Mouse (Mus musculus) regulatory T cell (primary cell): Measurements from ENCODE around the gene Nmd3.

Experiments
- in situ Hi-C: fragments of 300-600 bp; cut with MboI, MseI; formaldehyde crosslinking; loops from one replicate; pipeline ENCODE4 v1.15.1; 2025; ENCODE audit warnings: high pct_unique_total_duplicates

The Nmd3 gene

DNA sequence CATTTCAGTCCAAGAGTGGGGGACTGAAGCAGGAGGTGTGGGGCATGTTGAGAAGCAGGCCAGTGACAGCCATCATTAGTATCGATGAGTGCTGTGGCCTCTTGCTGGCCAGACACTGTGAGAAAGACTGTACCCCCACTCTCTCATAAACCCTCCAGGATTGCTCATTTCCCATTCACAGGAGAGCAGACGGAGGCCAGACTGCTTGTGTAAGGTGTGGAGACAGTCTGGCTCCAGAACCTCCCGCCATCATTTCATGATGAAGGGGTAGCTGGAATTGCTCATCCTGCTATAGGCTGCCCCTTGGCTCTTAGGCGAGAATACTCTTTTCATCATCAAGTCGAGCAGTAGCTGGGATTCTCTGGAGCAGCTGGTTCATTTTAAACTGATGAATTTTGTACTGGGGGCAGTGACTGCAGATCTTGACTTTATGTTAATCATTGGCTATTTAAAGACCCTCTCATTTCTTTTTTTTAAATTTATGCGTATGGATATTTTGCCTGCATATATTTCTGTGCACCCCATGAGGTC is 41.1 kb downstream of the Nmd3 start:
- in situ Hi-C loops = no loop called here

GRCm38 (mm10) chr3:69763630-69764565 is 42.1 kb downstream of the Nmd3 start:
- in situ Hi-C loops = no loop called here

GRCm38 (mm10) chr3:69765206-69765605 is 43.4 kb downstream of the Nmd3 start:
- in situ Hi-C loops = no loop called here

DNA sequence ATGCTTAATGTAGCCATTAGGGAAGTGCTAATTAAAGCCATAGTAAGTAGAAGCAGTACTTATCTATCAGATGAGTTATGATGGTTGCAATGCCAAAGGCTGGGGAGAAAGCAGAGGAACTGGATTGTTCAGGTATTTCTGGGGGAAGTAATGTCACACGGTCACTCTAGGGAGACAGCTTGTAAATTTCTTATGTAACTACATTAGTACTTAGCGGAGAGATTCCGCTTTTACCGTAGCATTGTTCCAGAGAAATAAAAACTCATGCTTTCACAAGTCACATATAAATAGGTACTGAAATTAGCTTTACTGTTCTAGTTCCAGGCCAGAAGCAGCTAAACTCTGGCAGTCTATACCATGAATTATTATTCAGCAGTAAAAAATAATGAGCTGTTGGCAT is 47.4 kb downstream of the Nmd3 start:
- in situ Hi-C loops = no loop called here

- in situ Hi-C loops = loop anchor here (10.0 kb wide), 1 partner anchor 111 kb away; no protein-coding TSS in a partner anchor
Observed at GRCm38 (mm10) chr3:69773356-69773755, 51.6 kb downstream of the Nmd3 start.

DNA sequence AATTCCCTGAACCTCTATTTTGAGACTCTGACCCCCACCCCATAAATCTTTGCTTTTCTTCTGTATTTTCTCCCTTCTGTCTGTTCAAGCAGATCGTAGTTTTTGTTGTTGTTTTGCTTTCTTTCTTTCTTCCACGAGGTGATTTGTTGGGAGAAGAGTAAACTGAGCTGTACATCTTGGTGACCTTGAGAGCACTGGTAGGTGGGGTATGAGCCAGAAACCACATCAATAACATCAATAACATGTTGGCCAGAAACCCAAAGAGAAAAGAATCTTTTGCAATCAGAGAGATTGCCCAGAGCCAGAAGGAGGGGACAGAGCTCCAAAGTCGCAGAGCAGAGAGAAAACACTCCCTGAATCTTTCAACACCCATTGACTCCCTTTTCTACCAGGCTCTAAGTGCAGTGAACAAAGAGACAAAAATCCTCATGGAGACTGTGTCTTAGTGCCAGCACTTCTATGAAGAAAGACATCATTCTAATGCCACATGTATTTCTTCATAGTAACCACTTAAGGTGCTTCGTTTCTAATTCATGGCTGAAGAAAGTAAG is 57.5 kb downstream of the Nmd3 start:
- in situ Hi-C loops = loop anchor here (10.0 kb wide), 1 partner anchor 105 kb away; no protein-coding TSS in a partner anchor

- in situ Hi-C loops = no loop called here
Observed at GRCm38 (mm10) chr3:69792823-69793417, 71.1 kb downstream of the Nmd3 start.

DNA sequence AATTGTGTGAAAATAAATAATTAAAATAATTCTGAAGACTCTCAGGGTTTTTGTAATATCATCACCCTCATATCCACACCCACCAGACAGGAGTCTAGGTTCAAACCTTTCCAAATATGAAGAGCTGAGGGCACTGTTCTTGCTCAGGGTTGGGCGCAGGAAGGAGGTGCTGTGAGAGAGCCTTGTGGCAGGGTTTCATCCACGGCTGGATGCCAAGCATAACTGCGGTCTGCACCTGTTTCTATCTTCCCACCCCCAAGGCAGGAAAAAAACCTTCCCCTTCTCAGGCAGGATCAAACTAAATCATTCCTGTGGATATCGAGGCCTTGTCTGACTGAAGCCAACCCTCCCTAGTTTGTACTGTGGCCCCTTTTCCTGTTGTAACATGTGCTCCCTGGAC is 75.7 kb downstream of the Nmd3 start:
- in situ Hi-C loops = no loop called here

DNA sequence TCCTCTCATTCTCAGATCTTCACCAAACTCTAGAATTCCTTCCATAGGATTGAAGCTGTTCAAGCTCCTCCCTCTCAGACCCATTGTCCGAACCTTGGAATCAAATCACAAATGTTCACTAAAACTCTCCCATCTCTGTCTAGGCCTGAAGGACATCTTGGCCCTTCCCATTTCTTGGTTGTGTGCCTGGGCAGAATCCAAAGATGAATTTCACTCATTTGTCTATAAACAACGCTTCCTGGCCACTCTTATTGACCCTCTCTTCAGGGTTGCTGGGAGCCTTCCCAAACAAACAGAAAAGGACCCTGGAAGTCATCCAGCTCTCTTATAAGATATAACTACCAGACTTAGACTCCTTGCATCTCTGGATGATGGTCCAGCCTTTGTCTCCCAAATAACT is 76.2 kb downstream of the Nmd3 start:
- in situ Hi-C loops = no loop called here

GRCm38 (mm10) chr3:69799096-69799495 is 77.3 kb downstream of the Nmd3 start:
- in situ Hi-C loops = no loop called here

- in situ Hi-C loops = no loop called here
Observed at GRCm38 (mm10) chr3:69800829-69801384, 79.1 kb downstream of the Nmd3 start.

DNA sequence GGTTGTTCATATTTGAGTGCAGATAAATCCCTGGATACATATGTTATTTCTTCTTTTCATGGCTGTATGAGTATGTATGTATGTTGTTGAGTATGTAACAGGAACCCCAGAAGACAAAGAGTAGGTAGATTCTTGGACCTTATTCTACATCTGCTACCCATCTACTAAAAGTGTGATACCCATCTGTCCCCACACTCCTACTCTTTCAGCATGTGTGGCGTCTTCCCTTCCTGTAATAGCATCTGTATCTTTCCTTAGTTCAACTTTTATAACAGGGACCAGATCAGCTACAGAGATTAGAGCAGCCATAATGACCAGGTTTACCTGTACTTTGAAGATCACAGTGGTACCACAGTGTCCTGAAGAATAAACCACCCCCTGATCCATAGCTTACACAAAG is 81.4 kb downstream of the Nmd3 start:
- in situ Hi-C loops = no loop called here
